Mouse (Mus musculus) kidney, postnatal 14 days (tissue): ENCODE data around the gene Styx.
"Not testable (repeated sequence)": the region's sequence is repeated elsewhere in the genome, so short reads cannot be mapped to it uniquely, and the experiment has no call there.

Experiments used
- DNase-seq: peaks from one replicate; pipeline ENCODE4 v3.0.0; 2022; ENCODE audit warnings: mixed read lengths

Styx gene

GRCm38 (mm10) chr14:45439387-45439786 is 88.5 kb downstream of the Styx start:
- no peak for DNase-seq

GRCm38 (mm10) chr14:45441291-45441690 is 90.4 kb downstream of the Styx start:
- DNase-seq: no peak

- DNase-seq: no peak
Measured at GRCm38 (mm10) chr14:45442781-45443560, 92.1 kb downstream of the Styx start.

DNA sequence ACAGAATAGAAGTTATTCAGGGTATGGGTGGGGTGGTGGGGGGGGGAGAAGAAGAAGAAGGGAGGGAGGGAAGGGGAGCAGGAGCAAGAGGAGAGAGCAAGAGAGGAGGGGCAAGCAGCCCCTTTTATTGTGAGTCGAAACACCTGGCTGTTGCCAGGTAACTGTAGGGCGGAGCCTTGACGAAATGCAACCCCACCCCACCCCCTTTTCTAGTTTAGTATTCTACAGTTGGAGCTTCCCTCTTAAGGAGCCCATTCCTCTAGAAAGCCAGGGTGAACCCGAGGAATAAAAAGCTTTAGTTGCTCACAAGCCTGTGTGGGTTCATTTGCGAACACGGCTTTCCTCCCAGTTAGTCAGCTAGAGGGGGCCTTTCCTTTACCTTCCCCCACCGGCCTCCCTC is 94.0 kb downstream of the Styx start:
- no peak for DNase-seq

- no peak for DNase-seq
Measured at GRCm38 (mm10) chr14:45445445-45445844, 94.6 kb downstream of the Styx start.

DNA sequence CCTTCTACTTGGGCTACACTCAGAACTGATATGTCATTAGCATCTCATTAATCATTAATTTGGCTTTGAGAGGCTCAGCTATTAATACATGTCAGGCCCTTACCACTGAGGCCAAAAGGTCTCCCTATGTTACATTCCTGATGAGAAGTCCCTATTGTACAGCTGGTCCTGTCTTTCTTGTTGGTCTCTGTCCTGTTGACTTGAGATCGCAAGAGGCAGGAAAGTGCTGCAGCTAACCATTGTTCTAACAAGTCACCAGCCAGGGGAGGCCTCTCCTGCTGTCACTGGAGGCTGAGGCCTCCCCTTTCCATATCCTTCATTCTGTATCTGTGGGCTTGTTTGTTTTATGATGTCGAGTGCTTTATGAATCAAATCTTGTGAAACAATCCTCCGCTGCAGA is 95.9 kb downstream of the Styx start:
- DNase-seq: no peak

DNA sequence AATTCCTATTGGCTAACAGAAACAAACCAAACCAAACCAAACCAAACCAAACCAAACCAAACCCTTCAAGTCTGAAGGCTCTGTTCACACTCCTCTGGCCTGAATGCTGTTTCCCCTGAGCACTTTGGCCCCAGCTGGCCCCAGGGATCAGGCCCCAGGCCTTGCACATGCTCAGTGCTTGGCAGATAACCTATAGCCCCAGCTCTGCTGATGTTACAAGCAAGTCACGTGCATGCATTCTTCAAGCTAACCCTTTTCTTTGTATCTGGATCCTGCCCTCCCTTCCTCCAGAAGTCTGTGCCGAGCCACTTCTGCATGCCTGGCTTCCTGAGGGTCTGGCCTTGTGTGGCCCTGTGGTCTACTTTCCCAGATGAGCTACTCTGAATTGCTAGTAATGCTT is 100.2 kb downstream of the Styx start:
- DNase-seq: no peak

- peak; percentile 62 for DNase-seq
Measured at GRCm38 (mm10) chr14:45452148-45452547, 101.3 kb downstream of the Styx start.

DNA sequence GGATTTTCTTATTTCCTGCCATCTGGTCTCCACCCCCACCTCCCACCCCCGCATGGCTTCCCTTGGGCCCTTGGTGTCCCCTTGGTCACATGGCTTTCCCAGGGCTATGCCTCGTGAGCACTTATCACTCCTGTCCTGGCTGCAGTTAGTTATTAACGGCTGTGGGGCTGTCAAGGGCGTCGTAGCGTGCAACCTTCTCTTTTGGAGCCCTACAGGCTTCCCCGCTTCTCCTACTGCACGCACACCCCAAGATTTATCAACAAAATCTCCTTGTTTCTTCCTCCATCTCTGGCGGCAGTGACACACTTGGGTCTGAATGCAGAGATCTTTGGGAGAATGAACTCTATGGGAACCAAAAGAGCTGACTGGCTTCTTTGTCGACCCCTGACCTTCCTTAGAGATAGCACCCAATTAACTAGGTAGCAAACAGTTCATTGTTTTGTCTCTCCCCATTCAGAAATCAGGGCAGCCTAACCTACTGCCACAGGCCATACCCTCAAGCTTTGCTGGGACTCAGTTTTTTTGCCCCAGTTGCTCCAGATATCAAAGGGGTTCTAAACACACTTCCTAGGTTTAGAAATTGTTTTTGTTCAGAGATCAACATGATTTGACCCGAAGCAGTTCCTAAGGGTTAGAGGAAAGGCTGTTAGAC is 102.1 kb downstream of the Styx start:
- DNase-seq: peak; percentile 82

- peak; percentile 60 for DNase-seq
Measured at GRCm38 (mm10) chr14:45453538-45454233, 102.8 kb downstream of the Styx start.

- no peak for DNase-seq
Measured at GRCm38 (mm10) chr14:45455651-45456501, 105.0 kb downstream of the Styx start.

- peak; percentile 66 for DNase-seq
Measured at GRCm38 (mm10) chr14:45456502-45456846, 105.6 kb downstream of the Styx start.

- DNase-seq: no peak
Measured at GRCm38 (mm10) chr14:45457003-45457402, 106.1 kb downstream of the Styx start.

GRCm38 (mm10) chr14:45459877-45460276 is 109.0 kb downstream of the Styx start:
- no peak for DNase-seq

GRCm38 (mm10) chr14:45460491-45460890 is 109.6 kb downstream of the Styx start:
- DNase-seq: no peak

GRCm38 (mm10) chr14:45461945-45462344 is 111.1 kb downstream of the Styx start:
- DNase-seq: no peak

DNA sequence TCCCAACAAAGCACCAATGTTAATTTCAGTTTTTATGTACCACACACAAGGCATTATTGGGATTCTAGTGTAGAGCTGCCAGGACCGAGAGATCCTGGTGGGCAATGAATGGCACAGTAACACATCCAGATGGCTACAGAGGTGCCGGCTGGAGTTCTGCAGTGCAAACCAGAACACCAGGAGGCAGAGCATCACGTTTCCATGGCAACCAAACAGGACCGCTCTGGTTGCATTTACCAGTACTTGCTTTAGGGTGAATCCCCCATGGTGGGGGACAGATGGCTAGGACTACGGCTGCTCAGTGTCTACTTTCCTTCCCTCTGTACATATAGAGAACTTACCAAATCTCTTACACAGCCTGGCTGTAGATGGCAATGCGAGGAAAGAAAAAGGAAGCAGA is 111.5 kb downstream of the Styx start:
- no peak for DNase-seq

- DNase-seq: no peak
Measured at GRCm38 (mm10) chr14:45462875-45463475, 112.1 kb downstream of the Styx start.

DNA sequence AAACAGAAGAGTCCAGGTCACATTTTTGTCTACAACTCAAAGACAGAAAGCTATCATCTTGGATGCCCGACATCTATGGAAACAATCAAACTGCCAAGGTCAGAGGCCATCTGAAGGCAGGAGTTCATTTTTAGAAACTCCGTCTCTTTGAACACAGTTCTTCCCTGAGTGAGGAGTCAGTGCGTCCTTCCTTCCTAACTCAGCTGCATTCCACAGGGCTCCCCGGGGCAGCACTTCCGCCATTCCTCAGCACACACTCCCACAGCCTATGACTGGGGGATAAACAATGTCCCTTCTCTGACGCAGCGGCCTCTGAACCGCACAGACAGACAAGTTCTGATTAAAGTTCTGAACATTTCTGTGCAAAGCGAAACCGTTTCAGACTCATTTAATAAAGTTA is 112.7 kb downstream of the Styx start:
- peak; percentile 85 for DNase-seq

- no peak for DNase-seq
Measured at GRCm38 (mm10) chr14:45464036-45465035, 113.4 kb downstream of the Styx start.

DNA sequence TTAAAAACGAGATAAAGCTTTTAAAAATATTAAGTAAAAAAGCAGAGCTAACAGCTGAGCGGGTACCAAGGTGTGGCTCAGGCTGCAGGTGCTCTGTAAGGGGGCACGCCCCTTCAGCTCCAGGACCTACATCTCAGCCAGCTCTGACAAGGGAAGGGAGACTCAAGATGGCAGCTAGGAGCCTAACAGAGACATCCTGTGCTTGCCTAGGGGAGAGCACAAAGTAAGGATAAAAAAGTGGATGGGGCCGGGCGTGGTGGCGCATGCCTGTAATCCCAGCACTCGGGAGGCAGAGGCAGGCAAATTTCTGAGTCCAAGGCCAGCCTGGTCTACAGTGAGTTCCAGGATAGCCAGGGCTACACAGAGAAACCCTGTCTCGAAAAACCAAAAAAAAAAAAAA is 115.5 kb downstream of the Styx start:
- not testable (repeated sequence) for DNase-seq
